Mouse (Mus musculus): ENCODE measurements around the gene Tbc1d2b. TPM values are rescaled to one million over a fixed set of nuclear protein-coding genes. Genes with fewer than 3 reads are reported as not detected.

The Tbc1d2b gene
- polyA plus RNA-seq, 1 experiment = 46.4 TPM

- DNase-seq = no peak
- 72% methylated on average over 8 of the region's 8 CpGs for WGBS
- H3K4me1 ChIP-seq (ENCODE audit: control insufficient read depth, insufficient read depth, low read length) = no peaks in the 10 kb centered on the region; the same call in 1 of the 2 replicates
- no peak for TF ChIP-seq POLR2A (IDR thresholded peaks at IDR 0.05; ENCODE audit: borderline replicate concordance, extremely low read depth, low read depth, low read length)
- TF ChIP-seq CTCF (IDR thresholded peaks at IDR 0.05; ENCODE audit: insufficient read depth, low read length) = no peak
- H3K4me3 ChIP-seq (replicated peaks; ENCODE audit: extremely low read depth, low read depth, low read length) = no peak overlapping the region
These were observed 85.2 kb downstream of the Tbc1d2b start for GRCm38 (mm10) chr9:90185356-90185910.

GRCm38 (mm10) chr9:90184116-90184515, 86.5 kb downstream of the Tbc1d2b start:
- DNase-seq = no peak
- TF ChIP-seq CTCF (IDR thresholded peaks at IDR 0.05; ENCODE audit: insufficient read depth, low read length) = no peak
- TF ChIP-seq POLR2A (IDR thresholded peaks at IDR 0.05; ENCODE audit: borderline replicate concordance, extremely low read depth, low read depth, low read length) = no peak
- 31% methylated on average over 8 of the region's 8 CpGs for WGBS
- Histone ChIP-seq H3K4me1 (ENCODE audit: control insufficient read depth, insufficient read depth, low read length) (no peaks in the 10 kb centered on the region; the same call in 1 of the 2 replicates), H3K4me3 (replicated peaks; ENCODE audit: extremely low read depth, low read depth, low read length) (no peak overlapping the region)

- no peaks in the 10 kb centered on the region; the same call in 1 of the 2 replicates for H3K4me1 ChIP-seq (ENCODE audit: control insufficient read depth, insufficient read depth, low read length)
- no peak for TF ChIP-seq POLR2A (IDR thresholded peaks at IDR 0.05; ENCODE audit: borderline replicate concordance, extremely low read depth, low read depth, low read length)
- no peak for TF ChIP-seq CTCF (IDR thresholded peaks at IDR 0.05; ENCODE audit: insufficient read depth, low read length)
- DNase-seq = no peak
- WGBS = 77% methylated on average over 3 of the region's 3 CpGs
- H3K4me3 ChIP-seq (replicated peaks; ENCODE audit: extremely low read depth, low read depth, low read length) = no peak overlapping the region
These were observed 87.1 kb downstream of the Tbc1d2b start for GRCm38 (mm10) chr9:90183550-90183949.

- no peak overlapping the region for H3K4me3 ChIP-seq (replicated peaks; ENCODE audit: extremely low read depth, low read depth, low read length)
- TF ChIP-seq POLR2A (IDR thresholded peaks at IDR 0.05; ENCODE audit: borderline replicate concordance, extremely low read depth, low read depth, low read length) = no peak
- no peak for TF ChIP-seq CTCF (IDR thresholded peaks at IDR 0.05; ENCODE audit: insufficient read depth, low read length)
- DNase-seq = no peak
- no peaks in the 10 kb centered on the region; the same call in 1 of the 2 replicates for H3K4me1 ChIP-seq (ENCODE audit: control insufficient read depth, insufficient read depth, low read length)
- 62% methylated on average over 18 of the region's 18 CpGs for WGBS
These were observed 87.8 kb downstream of the Tbc1d2b start for GRCm38 (mm10) chr9:90182636-90183421.

- DNase-seq = no peak
- no peak for TF ChIP-seq CTCF (IDR thresholded peaks at IDR 0.05; ENCODE audit: insufficient read depth, low read length)
- no peak for TF ChIP-seq POLR2A (IDR thresholded peaks at IDR 0.05; ENCODE audit: borderline replicate concordance, extremely low read depth, low read depth, low read length)
- Histone ChIP-seq H3K4me3 (replicated peaks; ENCODE audit: extremely low read depth, low read depth, low read length) (no peak overlapping the region), H3K4me1 (ENCODE audit: control insufficient read depth, insufficient read depth, low read length) (no peaks in the 10 kb centered on the region; the same call in 1 of the 2 replicates)
- WGBS = 71% methylated on average over 6 of the region's 6 CpGs
These were observed 88.8 kb downstream of the Tbc1d2b start for GRCm38 (mm10) chr9:90181656-90182388.

GRCm38 (mm10) chr9:90179409-90179808, 91.2 kb downstream of the Tbc1d2b start:
- Histone ChIP-seq H3K4me3 (replicated peaks; ENCODE audit: extremely low read depth, low read depth, low read length) (no peak overlapping the region), H3K4me1 (ENCODE audit: control insufficient read depth, insufficient read depth, low read length) (no peaks in the 10 kb centered on the region; the same call in 1 of the 2 replicates)
- no peak for DNase-seq
- TF ChIP-seq CTCF (IDR thresholded peaks at IDR 0.05; ENCODE audit: insufficient read depth, low read length) = no peak
- TF ChIP-seq POLR2A (IDR thresholded peaks at IDR 0.05; ENCODE audit: borderline replicate concordance, extremely low read depth, low read depth, low read length) = no peak
- 82% methylated on average over 5 of the region's 5 CpGs for WGBS

- TF ChIP-seq CTCF (IDR thresholded peaks at IDR 0.05; ENCODE audit: insufficient read depth, low read length) (no peak), POLR2A (IDR thresholded peaks at IDR 0.05; ENCODE audit: borderline replicate concordance, extremely low read depth, low read depth, low read length) (no peak)
- 63% methylated on average over 3 of the region's 3 CpGs for WGBS
- H3K4me1 ChIP-seq (ENCODE audit: control insufficient read depth, insufficient read depth, low read length) = no peaks in the 10 kb centered on the region
- H3K4me3 ChIP-seq (replicated peaks; ENCODE audit: extremely low read depth, low read depth, low read length) = no peak overlapping the region
- DNase-seq = no peak
These were observed 97.3 kb downstream of the Tbc1d2b start for GRCm38 (mm10) chr9:90173330-90173729.

GRCm38 (mm10) chr9:90172528-90173321, 97.9 kb downstream of the Tbc1d2b start:
- Histone ChIP-seq H3K4me3 (replicated peaks; ENCODE audit: extremely low read depth, low read depth, low read length) (no peak overlapping the region), H3K4me1 (ENCODE audit: control insufficient read depth, insufficient read depth, low read length) (no peaks in the 10 kb centered on the region)
- WGBS = 81% methylated on average over 8 of the region's 8 CpGs
- TF ChIP-seq CTCF (IDR thresholded peaks at IDR 0.05; ENCODE audit: insufficient read depth, low read length) = no peak
- no peak for TF ChIP-seq POLR2A (IDR thresholded peaks at IDR 0.05; ENCODE audit: borderline replicate concordance, extremely low read depth, low read depth, low read length)
- DNase-seq = no peak

GRCm38 (mm10) chr9:90171421-90171820, 99.2 kb downstream of the Tbc1d2b start:
- no peak for TF ChIP-seq POLR2A (IDR thresholded peaks at IDR 0.05; ENCODE audit: borderline replicate concordance, extremely low read depth, low read depth, low read length)
- TF ChIP-seq CTCF (IDR thresholded peaks at IDR 0.05; ENCODE audit: insufficient read depth, low read length) = no peak
- Histone ChIP-seq H3K4me1 (ENCODE audit: control insufficient read depth, insufficient read depth, low read length) (no peaks in the 10 kb centered on the region), H3K4me3 (replicated peaks; ENCODE audit: extremely low read depth, low read depth, low read length) (no peak overlapping the region)
- DNase-seq = no peak
- WGBS = 95% methylated on average over 19 of the region's 19 CpGs

Measured in lung, adult 2 months (tissue).